Mouse (Mus musculus) forebrain, postnatal 0 days (tissue): ENCODE measurements around the gene Top3a. TPM values are rescaled to one million over a fixed set of nuclear protein-coding genes. Genes with fewer than 3 reads are reported as not detected.

Experiments used
- ATAC-seq: fragments of 200-750 bp; cut with Nextera tagmentation; 2 replicates; pipeline ENCODE4 v1.8.0; 2017; ENCODE audit warnings: mild to moderate bottlenecking, moderate library complexity
- DNase-seq: peaks from one replicate; pipeline ENCODE4 v3.0.0-alpha.2; 2015
- H3K27ac ChIP-seq: fragments of 300-500 bp; sonication (generic); 2 replicates; pipeline ENCODE4 v1.5.1; 2014; ENCODE audit warnings: low read depth, mild to moderate bottlenecking, antibody characterized with exemption, low read length, moderate library complexity, mixed read lengths
- H3K27me3 ChIP-seq: fragments of 300-500 bp; sonication (generic); 2 replicates; pipeline ENCODE4 v1.6.1; 2014; ENCODE audit warnings: mild to moderate bottlenecking, low read length, mixed read lengths; ENCODE audit not compliant: insufficient read depth
- H3K36me3 ChIP-seq: fragments of 300-500 bp; sonication (generic); 2 replicates; pipeline ENCODE4 v1.6.1; 2014; ENCODE audit warnings: mild to moderate bottlenecking, moderate library complexity; ENCODE audit not compliant: insufficient read depth
- H3K4me1 ChIP-seq: fragments of 300-500 bp; sonication (generic); 2 replicates; pipeline ENCODE4 v1.6.1; 2014; ENCODE audit warnings: antibody characterized with exemption; ENCODE audit not compliant: insufficient read depth
- H3K4me2 ChIP-seq: fragments of 300-500 bp; sonication (generic); 2 replicates; pipeline ENCODE4 v1.6.1; 2014; ENCODE audit warnings: low read depth, mild to moderate bottlenecking, moderate library complexity
- H3K4me3 ChIP-seq: fragments of 300-500 bp; sonication (generic); 2 replicates; pipeline ENCODE4 v1.5.1; 2014; ENCODE audit warnings: low read depth, low read length, mixed read lengths
- H3K9ac ChIP-seq: fragments of 300-500 bp; sonication (generic); 2 replicates; pipeline ENCODE4 v1.6.1; 2014; ENCODE audit warnings: mild to moderate bottlenecking
- H3K9me3 ChIP-seq: fragments of 300-500 bp; sonication (generic); 2 replicates; pipeline ENCODE4 v1.6.1; 2016; ENCODE audit warnings: low read length
- CTCF ChIP-seq: sonication (generic); IDR thresholded peaks from 2 replicates; pipeline ENCODE4 v1.5.1; 2016; ENCODE audit warnings: antibody characterized with exemption, control low read depth, low read depth
- WGBS: fragments of 180-500 bp; shearing (Covaris S2); extraction: QIAGEN DNeasy Blood & Tissue Kit; methylation state at CpG from one replicate; pipeline ENCODE4 v1.1.7; 2014; 5-methylcytosine and 5-hydroxymethylcytosine counted together
- polyA plus RNA-seq: library from polyadenylated mRNA; unstranded; fragments of >200 nt; fragmentation: Nextera tagmentation; extraction: Ambion mirVana; gene quantifications from 2 replicates; pipeline ENCODE4 v1.2.1, GENCODE M21; 2015
- total RNA-seq: library from RNA; depleted of rRNA; stranded (reverse); fragments of >200 nt; gene quantifications from 2 replicates; pipeline ENCODE4 v1.2.3, GENCODE M21; 2014

Gene Top3a
- total and polyA plus RNA-seq, 2 experiments from 2014 or later: 3.9 to 11.5 TPM

DNA sequence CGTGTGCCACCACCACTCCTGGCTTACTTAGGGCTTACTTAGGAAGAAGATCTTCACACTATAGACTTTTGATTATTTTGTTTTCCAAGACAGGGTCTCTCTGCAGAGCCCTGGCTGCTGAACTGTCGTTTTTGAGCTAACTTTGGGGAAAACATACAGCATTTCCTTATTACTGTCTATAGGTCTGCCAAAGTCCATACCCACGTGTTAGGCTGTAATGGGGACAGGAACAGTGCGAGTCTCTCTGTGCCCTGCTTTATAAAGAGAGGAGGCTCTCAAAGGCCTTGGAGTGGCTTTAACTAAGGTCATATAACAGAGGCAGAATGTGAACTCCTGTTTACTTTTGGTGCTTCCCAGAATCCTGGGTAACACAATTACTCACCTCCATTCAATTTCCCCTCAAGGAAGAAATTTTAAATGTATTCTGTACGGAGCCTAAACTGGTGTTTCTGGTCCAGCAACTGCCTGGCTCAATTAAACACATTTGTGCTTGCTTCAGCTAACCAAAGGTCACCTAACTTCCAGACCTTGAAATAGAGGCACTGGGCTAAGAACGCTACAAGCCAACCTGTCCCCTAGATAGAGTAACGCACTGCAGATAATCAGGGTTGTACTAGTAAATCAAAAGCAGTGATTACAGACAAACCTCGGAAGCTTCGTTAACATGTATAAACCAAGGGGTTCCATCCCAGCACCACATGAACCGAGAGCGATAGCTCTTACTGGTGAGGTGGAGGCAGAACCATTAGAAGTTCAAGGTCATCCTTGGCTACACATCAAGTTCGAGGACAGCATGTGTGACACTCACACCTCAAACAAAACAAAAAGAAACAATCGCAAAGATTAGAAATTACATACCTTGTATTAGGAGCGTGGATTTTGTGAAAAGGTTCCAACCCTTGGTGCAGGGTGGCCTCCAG is 33.1 kb upstream of the Top3a start:
- no peak for TF ChIP-seq CTCF
- ATAC-seq: no peak
- 0 out of 2 replicates have a peak overlapping the region, but pooled peaks have one; percentile 15 for H3K9ac ChIP-seq
- peaks cover 4% of the 10 kb centered on the region for H3K4me1 ChIP-seq
- H3K27ac ChIP-seq: no peak overlapping the region
- peak overlapping the region; percentile 45 for H3K4me3 ChIP-seq
- H3K27me3 ChIP-seq: no peaks in the 10 kb centered on the region
- peak overlapping the region; percentile 88 for H3K4me2 ChIP-seq
- WGBS: 12% methylated on average over 14 of the region's 14 CpGs
- H3K36me3 ChIP-seq: no peaks in the 10 kb centered on the region
- no peak for DNase-seq
- H3K9me3 ChIP-seq: no peaks in the 10 kb centered on the region

DNA sequence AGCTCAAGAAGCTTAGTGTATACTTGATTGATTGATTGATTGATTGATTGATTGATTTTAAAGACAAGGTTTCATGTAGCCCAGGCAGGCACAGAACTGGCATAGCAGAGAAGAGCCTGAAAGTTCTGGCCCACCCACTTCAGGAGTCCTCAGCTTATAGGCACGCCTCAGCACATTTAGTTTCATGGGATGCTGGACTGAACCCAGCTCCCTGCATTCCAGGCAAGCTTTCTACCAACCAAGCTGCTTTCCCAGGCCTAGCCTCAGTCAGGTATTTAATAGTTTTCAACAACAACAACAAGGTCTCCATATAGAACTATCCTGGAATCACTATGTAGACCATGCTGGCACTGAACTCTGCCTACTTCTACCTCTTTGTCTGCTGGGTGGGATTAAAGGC is 32.4 kb upstream of the Top3a start:
- H3K27ac ChIP-seq: no peak overlapping the region
- H3K27me3 ChIP-seq: no peaks in the 10 kb centered on the region
- no peak overlapping the region for H3K4me3 ChIP-seq
- H3K9ac ChIP-seq: no peak overlapping the region
- ATAC-seq (no peak), DNase-seq (no peak)
- H3K9me3 ChIP-seq: no peaks in the 10 kb centered on the region
- H3K36me3 ChIP-seq: no peaks in the 10 kb centered on the region
- TF ChIP-seq CTCF: no peak
- H3K4me2 ChIP-seq: no peak overlapping the region
- peaks cover 4% of the 10 kb centered on the region for H3K4me1 ChIP-seq
- WGBS: 36% methylated on average over 1 of the region's 1 CpGs

DNA sequence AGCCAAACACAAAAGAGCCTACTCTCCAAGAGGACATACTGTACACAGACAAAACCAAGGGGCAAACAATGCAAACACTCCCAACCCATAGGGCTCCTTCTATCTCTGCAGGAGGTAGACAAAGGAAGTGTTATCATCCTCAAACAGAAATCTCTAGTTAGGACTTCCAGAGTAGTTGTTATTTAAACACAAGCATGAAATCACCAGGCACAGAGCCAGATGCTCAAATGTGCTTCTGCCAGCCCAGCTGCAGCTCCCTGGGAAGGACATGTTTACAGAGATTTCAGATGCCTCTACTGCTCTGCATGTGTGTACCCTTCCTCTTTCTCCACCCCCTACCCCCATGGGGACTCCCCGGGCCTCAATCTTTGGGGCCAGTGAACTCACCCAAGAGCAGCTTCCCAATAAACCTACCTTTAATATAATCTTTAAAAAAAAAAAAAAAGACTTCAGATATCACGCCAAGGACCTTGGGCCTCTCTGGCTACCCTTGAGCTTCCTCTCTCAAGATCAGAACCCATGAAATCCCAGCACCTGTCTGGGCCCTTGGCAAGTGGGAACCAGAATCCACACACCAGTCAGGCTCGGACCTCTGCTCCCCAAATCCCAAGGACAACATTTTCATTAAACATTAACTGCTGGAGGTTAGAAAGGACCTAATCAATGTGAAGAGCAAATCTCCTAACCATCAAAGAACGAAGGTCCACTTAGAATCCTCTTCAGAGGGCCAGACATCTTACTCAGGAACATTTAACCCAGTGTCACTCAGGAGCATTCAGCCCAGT is 31.3 kb upstream of the Top3a start:
- no peak for ATAC-seq
- no peak for TF ChIP-seq CTCF

GRCm38 (mm10) chr11:60800892-60801291 is 23.7 kb upstream of the Top3a start:
- no peak overlapping the region for H3K4me3 ChIP-seq
- no peak overlapping the region for H3K4me2 ChIP-seq
- no peak for DNase-seq
- H3K36me3 ChIP-seq: no peaks in the 10 kb centered on the region
- no peaks in the 10 kb centered on the region for H3K9me3 ChIP-seq
- H3K4me1 ChIP-seq: no peaks in the 10 kb centered on the region
- WGBS: 92% methylated on average over 1 of the region's 1 CpGs
- no peak for ATAC-seq
- no peak overlapping the region for H3K9ac ChIP-seq
- no peaks in the 10 kb centered on the region for H3K27me3 ChIP-seq
- no peak for TF ChIP-seq CTCF
- no peak overlapping the region for H3K27ac ChIP-seq

More for the DNA sequence above, 31.3 kb upstream of the Top3a start:
- H3K9me3 ChIP-seq: no peaks in the 10 kb centered on the region
- DNase-seq: peak; percentile 29
- H3K36me3 ChIP-seq: no peaks in the 10 kb centered on the region
- peaks cover 4% of the 10 kb centered on the region for H3K4me1 ChIP-seq
- no peaks in the 10 kb centered on the region for H3K27me3 ChIP-seq
- no peak overlapping the region for H3K4me2 ChIP-seq
- H3K9ac ChIP-seq: no peak overlapping the region
- H3K4me3 ChIP-seq: no peak overlapping the region
- no peak overlapping the region for H3K27ac ChIP-seq
- 81% methylated on average over 4 of the region's 4 CpGs for WGBS

DNA sequence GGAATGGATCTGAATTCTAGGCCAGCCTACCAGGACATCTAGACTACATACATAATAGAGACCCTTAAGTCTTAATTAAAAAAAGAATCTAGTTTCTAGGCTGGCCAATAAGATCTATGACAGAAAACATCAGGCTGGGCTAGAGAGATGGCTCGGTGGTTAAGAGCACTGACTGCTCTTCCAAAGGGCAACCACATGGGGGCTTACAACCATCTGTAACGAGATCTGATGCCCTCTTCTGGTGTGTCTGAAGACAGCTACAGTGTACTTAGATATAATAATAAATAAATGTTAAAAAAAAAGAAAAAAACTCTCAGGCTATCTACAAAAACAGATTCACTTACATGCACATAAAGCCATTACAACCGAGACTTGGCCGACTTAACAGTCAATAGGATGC is 22.8 kb upstream of the Top3a start:
- WGBS: 84% methylated on average over 4 of the region's 4 CpGs
- DNase-seq (no peak), ATAC-seq (no peak)
- Histone ChIP-seq H3K9ac (no peak overlapping the region), H3K9me3 (no peaks in the 10 kb centered on the region), H3K27ac (no peak overlapping the region), H3K4me1 (no peaks in the 10 kb centered on the region), H3K27me3 (no peaks in the 10 kb centered on the region), H3K4me3 (no peak overlapping the region), H3K36me3 (no peaks in the 10 kb centered on the region), H3K4me2 (no peak overlapping the region)
- no peak for TF ChIP-seq CTCF

- H3K4me3 ChIP-seq: no peak overlapping the region
- no peak for TF ChIP-seq CTCF
- ATAC-seq: no peak
- no peak for DNase-seq
- 94% methylated on average over 11 of the region's 11 CpGs for WGBS
- no peak overlapping the region for H3K27ac ChIP-seq
- no peak overlapping the region for H3K4me2 ChIP-seq
- no peaks in the 10 kb centered on the region for H3K9me3 ChIP-seq
- H3K36me3 ChIP-seq: no peaks in the 10 kb centered on the region
- no peak overlapping the region for H3K9ac ChIP-seq
- no peaks in the 10 kb centered on the region for H3K4me1 ChIP-seq
- no peaks in the 10 kb centered on the region for H3K27me3 ChIP-seq
Measured at GRCm38 (mm10) chr11:60796342-60796741, 19.2 kb upstream of the Top3a start.

- 87% methylated on average over 2 of the region's 2 CpGs for WGBS
- Histone ChIP-seq H3K9ac (no peak overlapping the region), H3K9me3 (no peaks in the 10 kb centered on the region), H3K4me3 (no peak overlapping the region), H3K4me1 (no peaks in the 10 kb centered on the region), H3K36me3 (peaks cover 28% of the 10 kb centered on the region), H3K4me2 (no peak overlapping the region), H3K27me3 (no peaks in the 10 kb centered on the region), H3K27ac (no peak overlapping the region)
- ATAC-seq: no peak
- no peak for TF ChIP-seq CTCF
- DNase-seq: no peak
Measured at GRCm38 (mm10) chr11:60790472-60790871, 13.3 kb upstream of the Top3a start.
